Comparison of ENCODE assay signal across 22 mouse cellular contexts in genomic region chr9:10575346-10576241, GRCm38 (mm10).
A peak's percentile ranks its signal among the peaks of the same experiment; 100 is the strongest.
DNase-seq lines count a peak whose midpoint lies in the region; ATAC-seq and TF ChIP-seq lines count a peak whose summit lies in the region.
"Had no signal": no experiment of that assay in that cellular context is flagged by ENCODE, and none has a peak within 500 bp of the region (broad histone marks: within the 10 kb centered on the region; RNA-seq: fewer than 3 reads in every experiment).

No protein-coding gene starts in this region.

- 0 out of 2 replicates have a peak, but pooled peaks have one; percentile 5 for TF ChIP-seq CTCF in layer of hippocampus, adult 2 months (conservative IDR thresholded peaks at IDR 0.05)

- H3K9me3 ChIP-seq in forebrain, embryonic 11.5 days (ENCODE audit: control insufficient read depth, low read length), result no peaks in the 10 kb centered on the region
- no peaks in the 10 kb centered on the region for H3K9me3 ChIP-seq in forebrain, embryonic 10.5 days
- H3K9me3 ChIP-seq in forebrain, embryonic 14.5 days (replicated peaks; ENCODE audit: control insufficient read depth, low read length), result no peaks in the 10 kb centered on the region
- H3K9me3 ChIP-seq: embryonic facial prominence, embryonic 10.5 days; G1E; heart, embryonic 13.5 days; hindbrain, embryonic 12.5 days had no signal

- H3K27me3 ChIP-seq in forebrain, embryonic 11.5 days (ENCODE audit: control insufficient read depth, insufficient read depth, low read length), result no peaks in the 10 kb centered on the region
- no peaks in the 10 kb centered on the region for H3K27me3 ChIP-seq in forebrain, embryonic 10.5 days (ENCODE audit: poor library complexity, severe bottlenecking)
- H3K27me3 ChIP-seq in forebrain, embryonic 14.5 days (replicated peaks; ENCODE audit: control insufficient read depth, insufficient read depth, low read length), result no peaks in the 10 kb centered on the region
- H3K27me3 ChIP-seq: heart, embryonic 13.5 days; hindbrain, embryonic 12.5 days had no signal

- no peak overlapping the region for H3K4me3 ChIP-seq in forebrain, embryonic 11.5 days (ENCODE audit: low read depth, low read length)
- H3K4me3 ChIP-seq in forebrain, embryonic 10.5 days, result no peak overlapping the region
- no peak overlapping the region for H3K4me3 ChIP-seq in layer of hippocampus, adult 2 months
- H3K4me3 ChIP-seq in forebrain, embryonic 14.5 days (ENCODE audit: low read depth, low read length), result no peak overlapping the region
- H3K4me3 ChIP-seq: embryonic facial prominence, embryonic 10.5 days; gastrocnemius, adult 2 months; heart, embryonic 13.5 days; hindbrain, embryonic 12.5 days had no signal

- peak; percentile 65; the same call in 1 of the 2 replicates for ATAC-seq in forebrain, embryonic 11.5 days (replicated peaks; ENCODE audit: low FRiP score)
- ATAC-seq in forebrain, embryonic 14.5 days, result peak; percentile 84
- ATAC-seq in megakaryocyte, adult 5-6 weeks (ENCODE audit: poor library complexity, severe bottlenecking), result no peak
- ATAC-seq: CD4-positive, CD25-positive, alpha-beta regulatory T cell, adult 4 months; inflammation-experienced regulatory T-cells, adult 6 months; intestine, postnatal 0 days had no signal

- no peaks in the 10 kb centered on the region for H3K4me1 ChIP-seq in forebrain, embryonic 11.5 days (replicated peaks; ENCODE audit: control insufficient read depth, insufficient read depth, low read length)
- H3K4me1 ChIP-seq in forebrain, embryonic 10.5 days, result 0 out of 2 replicates have a peak, but pooled peaks cover 4% of the 10 kb centered on the region
- peaks cover 8% of the 10 kb centered on the region; the same call in 1 of the 2 replicates for H3K4me1 ChIP-seq in forebrain, embryonic 14.5 days (ENCODE audit: control insufficient read depth, insufficient read depth, low read length)
- H3K4me1 ChIP-seq: embryonic facial prominence, embryonic 10.5 days; heart, embryonic 13.5 days; hindbrain, embryonic 12.5 days had no signal

- DNase-seq in forebrain, embryonic 11.5 days (ENCODE audit: low spot score), result no peak
- DNase-seq in forebrain, embryonic 10.5 days (ENCODE audit: extremely low spot score, low spot score), result no peak
- DNase-seq in layer of hippocampus, adult 2 months (ENCODE audit: low spot score in 2 of 2), result peak in 1 of 2 experiments; percentile 1
- DNase-seq in layer of hippocampus, adult 8-10 months (ENCODE audit: low spot score in 2 of 2), result no peak
- peak; percentile 7 for DNase-seq in brain, adult 2 months (ENCODE audit: low read depth, low spot score)
- DNase-seq in forebrain, embryonic 14.5 days (ENCODE audit: low spot score), result peak; percentile 76
- no peak for DNase-seq in right cerebral cortex, postnatal 25 days
- DNase-seq: adrenal gland, postnatal 10 days; B cell, adult 2 months; cerebellum, adult 2 months; cerebellum, postnatal 10 days; gastrocnemius, adult 2 months; gastrocnemius, postnatal 25 days; heart, postnatal 4 days had no signal

- H3K27ac ChIP-seq in forebrain, embryonic 11.5 days (ENCODE audit: low read depth, low read length), result no peak overlapping the region
- H3K27ac ChIP-seq in forebrain, embryonic 10.5 days, result no peak overlapping the region
- H3K27ac ChIP-seq in layer of hippocampus, adult 2 months, result peak overlapping the region; percentile 6; the same call in 1 of the 2 replicates
- H3K27ac ChIP-seq in forebrain, embryonic 14.5 days (ENCODE audit: low read depth, low read length), result no peak overlapping the region; the same call in 1 of the 2 replicates
- H3K27ac ChIP-seq: embryonic facial prominence, embryonic 10.5 days; gastrocnemius, adult 2 months; heart, embryonic 13.5 days; hindbrain, embryonic 12.5 days had no signal

- WGBS in forebrain, embryonic 11.5 days, result 67% methylated on average over 7 of the region's 7 CpGs
- 85% methylated on average over 7 of the region's 7 CpGs for WGBS in forebrain, embryonic 10.5 days
- 8% methylated on average over 7 of the region's 7 CpGs for WGBS in forebrain, embryonic 14.5 days

- H3K36me3 ChIP-seq in forebrain, embryonic 11.5 days (ENCODE audit: control insufficient read depth, insufficient read depth, low read length), result no peaks in the 10 kb centered on the region
- H3K36me3 ChIP-seq in forebrain, embryonic 10.5 days (replicated peaks), result no peaks in the 10 kb centered on the region
- H3K36me3 ChIP-seq in forebrain, embryonic 14.5 days (ENCODE audit: control insufficient read depth, insufficient read depth, low read length), result no peaks in the 10 kb centered on the region
- H3K36me3 ChIP-seq: embryonic facial prominence, embryonic 10.5 days; G1E; heart, embryonic 13.5 days; hindbrain, embryonic 12.5 days had no signal

- H3K9ac ChIP-seq in forebrain, embryonic 11.5 days (ENCODE audit: low read length), result no peak overlapping the region
- no peak overlapping the region for H3K9ac ChIP-seq in forebrain, embryonic 14.5 days (ENCODE audit: low read length)
- H3K9ac ChIP-seq: heart, embryonic 13.5 days; hindbrain, embryonic 12.5 days had no signal

- H3K4me2 ChIP-seq in forebrain, embryonic 11.5 days (ENCODE audit: low read depth, low read length, severe bottlenecking), result no peak overlapping the region
- peak overlapping the region; percentile 20; the same call in 1 of the 2 replicates for H3K4me2 ChIP-seq in forebrain, embryonic 14.5 days (ENCODE audit: low read length)
- H3K4me2 ChIP-seq: heart, embryonic 13.5 days; hindbrain, embryonic 12.5 days had no signal

Comparison
In these comparisons a context has a peak if more than half of its experiments do, and no peak if none do; other contexts are left out.
1. DNase-seq: peak in brain, adult 2 months (single experiment) and forebrain, embryonic 14.5 days (single experiment); none in forebrain, embryonic 11.5 days (single experiment), forebrain, embryonic 10.5 days (single experiment), layer of hippocampus, adult 8-10 months (0 of 2) and right cerebral cortex, postnatal 25 days (single experiment).